Mouse (Mus musculus): ENCODE results near the gene Ak5. TPM values are rescaled to one million over a fixed set of nuclear protein-coding genes. Genes with fewer than 3 reads are reported as not detected.
A peak's percentile ranks its signal among the peaks of the same experiment; 100 is the strongest.

Gene Ak5
- 1.2 and 1.4 TPM in 2 replicates for polyA plus RNA-seq (2012; rRNA removed)

- Histone ChIP-seq H3K27ac (ENCODE audit: control insufficient read depth, insufficient read depth, low read depth, low read length) (no peak within 1 kb of the TSS), H3K36me3 (ENCODE audit: control insufficient read depth, insufficient read depth, low read length) (no peaks in the 10 kb centered on the region), H3K27me3 (ENCODE audit: control insufficient read depth, insufficient read depth, low read length) (no peaks in the 10 kb centered on the region), H3K4me1 (ENCODE audit: control insufficient read depth, insufficient read depth, low read length) (peaks cover 10% of the 10 kb centered on the region), H3K4me3 (ENCODE audit: control insufficient read depth, low read depth, low read length) (peak within 1 kb of the TSS; percentile 30)
- TF ChIP-seq CTCF (IDR thresholded peaks at IDR 0.05; ENCODE audit: control insufficient read depth, insufficient read depth, insufficient replicate concordance, low read depth, low read length): no peak
- TF ChIP-seq POLR2A (IDR thresholded peaks at IDR 0.05; ENCODE audit: control insufficient read depth, low read depth, low read length): no peak
These were observed at the start of gene Ak5 for GRCm38 (mm10) chr3:152668239-152668638. Gene Ak5, minus strand, starts transcription at chr3:152668360.

GRCm38 (mm10) chr3:152713991-152714902, 46.1 kb upstream of the Ak5 start, which contains the start of gene Pigk:
Gene Pigk, plus strand, starts transcription at chr3:152714100.
- Histone ChIP-seq H3K27ac (ENCODE audit: control insufficient read depth, insufficient read depth, low read depth, low read length) (peak within 1 kb of the TSS; percentile 92), H3K4me1 (ENCODE audit: control insufficient read depth, insufficient read depth, low read length) (peaks cover 2% of the 10 kb centered on the region; the same call in 1 of the 2 replicates), H3K4me3 (ENCODE audit: control insufficient read depth, low read depth, low read length) (peak within 1 kb of the TSS; percentile 99), H3K27me3 (ENCODE audit: control insufficient read depth, insufficient read depth, low read length) (no peaks in the 10 kb centered on the region), H3K36me3 (ENCODE audit: control insufficient read depth, insufficient read depth, low read length) (no peaks in the 10 kb centered on the region)
- TF ChIP-seq CTCF (IDR thresholded peaks at IDR 0.05; ENCODE audit: control insufficient read depth, insufficient read depth, insufficient replicate concordance, low read depth, low read length): 0 out of 2 replicates have a peak, but pooled peaks have one; percentile 3
- peak; percentile 85 for TF ChIP-seq POLR2A (IDR thresholded peaks at IDR 0.05; ENCODE audit: control insufficient read depth, low read depth, low read length)

- peaks cover 2% of the 10 kb centered on the region; the same call in 1 of the 2 replicates for H3K4me1 ChIP-seq (ENCODE audit: control insufficient read depth, insufficient read depth, low read length)
- no peak overlapping the region for H3K4me3 ChIP-seq (ENCODE audit: control insufficient read depth, low read depth, low read length)
- no peaks in the 10 kb centered on the region for H3K36me3 ChIP-seq (ENCODE audit: control insufficient read depth, insufficient read depth, low read length)
- TF ChIP-seq CTCF (IDR thresholded peaks at IDR 0.05; ENCODE audit: control insufficient read depth, insufficient read depth, insufficient replicate concordance, low read depth, low read length): no peak
- TF ChIP-seq POLR2A (IDR thresholded peaks at IDR 0.05; ENCODE audit: control insufficient read depth, low read depth, low read length): no peak
- no peaks in the 10 kb centered on the region for H3K27me3 ChIP-seq (ENCODE audit: control insufficient read depth, insufficient read depth, low read length)
- no peak overlapping the region for H3K27ac ChIP-seq (ENCODE audit: control insufficient read depth, insufficient read depth, low read depth, low read length)
These were observed 44.8 kb upstream of the Ak5 start for GRCm38 (mm10) chr3:152712957-152713356.

- H3K27me3 ChIP-seq (ENCODE audit: control insufficient read depth, insufficient read depth, low read length): no peaks in the 10 kb centered on the region
- no peak overlapping the region for H3K27ac ChIP-seq (ENCODE audit: control insufficient read depth, insufficient read depth, low read depth, low read length)
- TF ChIP-seq POLR2A (IDR thresholded peaks at IDR 0.05; ENCODE audit: control insufficient read depth, low read depth, low read length) (no peak), CTCF (IDR thresholded peaks at IDR 0.05; ENCODE audit: control insufficient read depth, insufficient read depth, insufficient replicate concordance, low read depth, low read length) (no peak)
- no peak overlapping the region for H3K4me3 ChIP-seq (ENCODE audit: control insufficient read depth, low read depth, low read length)
- H3K4me1 ChIP-seq (ENCODE audit: control insufficient read depth, insufficient read depth, low read length): peaks cover 2% of the 10 kb centered on the region; the same call in 1 of the 2 replicates
- H3K36me3 ChIP-seq (ENCODE audit: control insufficient read depth, insufficient read depth, low read length): no peaks in the 10 kb centered on the region
These were observed 41.8 kb upstream of the Ak5 start for GRCm38 (mm10) chr3:152709936-152710335.

GRCm38 (mm10) chr3:152707321-152707823, 39.2 kb upstream of the Ak5 start:
- Histone ChIP-seq H3K36me3 (ENCODE audit: control insufficient read depth, insufficient read depth, low read length) (no peaks in the 10 kb centered on the region), H3K4me3 (ENCODE audit: control insufficient read depth, low read depth, low read length) (no peak overlapping the region), H3K4me1 (ENCODE audit: control insufficient read depth, insufficient read depth, low read length) (peaks cover 4% of the 10 kb centered on the region), H3K27ac (ENCODE audit: control insufficient read depth, insufficient read depth, low read depth, low read length) (no peak overlapping the region), H3K27me3 (ENCODE audit: control insufficient read depth, insufficient read depth, low read length) (no peaks in the 10 kb centered on the region)
- TF ChIP-seq POLR2A (IDR thresholded peaks at IDR 0.05; ENCODE audit: control insufficient read depth, low read depth, low read length) (no peak), CTCF (IDR thresholded peaks at IDR 0.05; ENCODE audit: control insufficient read depth, insufficient read depth, insufficient replicate concordance, low read depth, low read length) (no peak)

GRCm38 (mm10) chr3:152706901-152707300, 38.7 kb upstream of the Ak5 start:
- TF ChIP-seq CTCF (IDR thresholded peaks at IDR 0.05; ENCODE audit: control insufficient read depth, insufficient read depth, insufficient replicate concordance, low read depth, low read length) (no peak), POLR2A (IDR thresholded peaks at IDR 0.05; ENCODE audit: control insufficient read depth, low read depth, low read length) (no peak)
- Histone ChIP-seq H3K4me3 (ENCODE audit: control insufficient read depth, low read depth, low read length) (no peak overlapping the region), H3K27ac (ENCODE audit: control insufficient read depth, insufficient read depth, low read depth, low read length) (no peak overlapping the region)

GRCm38 (mm10) chr3:152705826-152706225, 37.7 kb upstream of the Ak5 start:
- Histone ChIP-seq H3K27ac (ENCODE audit: control insufficient read depth, insufficient read depth, low read depth, low read length) (no peak overlapping the region), H3K4me3 (ENCODE audit: control insufficient read depth, low read depth, low read length) (no peak overlapping the region), H3K27me3 (ENCODE audit: control insufficient read depth, insufficient read depth, low read length) (no peaks in the 10 kb centered on the region), H3K4me1 (ENCODE audit: control insufficient read depth, insufficient read depth, low read length) (peaks cover 7% of the 10 kb centered on the region), H3K36me3 (ENCODE audit: control insufficient read depth, insufficient read depth, low read length) (no peaks in the 10 kb centered on the region)
- TF ChIP-seq POLR2A (IDR thresholded peaks at IDR 0.05; ENCODE audit: control insufficient read depth, low read depth, low read length) (no peak), CTCF (IDR thresholded peaks at IDR 0.05; ENCODE audit: control insufficient read depth, insufficient read depth, insufficient replicate concordance, low read depth, low read length) (no peak)

More at GRCm38 (mm10) chr3:152706901-152707300, 38.7 kb upstream of the Ak5 start:
- Histone ChIP-seq H3K27me3 (ENCODE audit: control insufficient read depth, insufficient read depth, low read length) (no peaks in the 10 kb centered on the region), H3K36me3 (ENCODE audit: control insufficient read depth, insufficient read depth, low read length) (no peaks in the 10 kb centered on the region), H3K4me1 (ENCODE audit: control insufficient read depth, insufficient read depth, low read length) (peaks cover 7% of the 10 kb centered on the region)

Measured in testis, adult 2 months (tissue).